Mouse (Mus musculus) T-helper 1 cell (primary cell): ENCODE measurements around the gene 9530077C05Rik.
"Not testable (repeated sequence)": the region's sequence is repeated elsewhere in the genome, so short reads cannot be mapped to it uniquely, and the experiment has no call there.

Experiments used
- in situ Hi-C: fragments of 300-600 bp; cut with MboI, MseI; formaldehyde crosslinking; loops from one replicate; pipeline ENCODE4 v1.15.1; 2025; ENCODE audit warnings: high pct_unique_total_duplicates

9530077C05Rik gene

GRCm38 (mm10) chr9:22411002-22411857 lies at the start of gene 9530077C05Rik:
9530077C05Rik (plus strand) TSS chr9:22411513.
- in situ Hi-C loops, result no loop called here

- in situ Hi-C loops, result no loop called here
Observed at GRCm38 (mm10) chr9:22366221-22366620, 45.1 kb upstream of the 9530077C05Rik start.

- in situ Hi-C loops, result no loop called here
Observed at GRCm38 (mm10) chr9:22366621-22367020, 44.7 kb upstream of the 9530077C05Rik start.

GRCm38 (mm10) chr9:22368030-22368429 lies 43.3 kb upstream of the 9530077C05Rik start:
- in situ Hi-C loops, result no loop called here

GRCm38 (mm10) chr9:22372760-22373159 lies 38.6 kb upstream of the 9530077C05Rik start:
- in situ Hi-C loops, result no loop called here

GRCm38 (mm10) chr9:22376086-22376485 lies 35.2 kb upstream of the 9530077C05Rik start:
- in situ Hi-C loops, result no loop called here

GRCm38 (mm10) chr9:22385890-22386289 lies 25.4 kb upstream of the 9530077C05Rik start:
- in situ Hi-C loops, result no loop called here

- in situ Hi-C loops, result no loop called here
Observed at GRCm38 (mm10) chr9:22387901-22388300, 23.4 kb upstream of the 9530077C05Rik start.

- in situ Hi-C loops, result no loop called here
Observed at GRCm38 (mm10) chr9:22388401-22388980, 22.8 kb upstream of the 9530077C05Rik start.

- in situ Hi-C loops, result no loop called here
Observed at GRCm38 (mm10) chr9:22389021-22389476, 22.3 kb upstream of the 9530077C05Rik start, which contains the start of gene Anln. Anln (minus strand) TSS chr9:22389188.

- in situ Hi-C loops, result no loop called here
Observed at GRCm38 (mm10) chr9:22389736-22390245, 21.5 kb upstream of the 9530077C05Rik start.

- in situ Hi-C loops, result no loop called here
Observed at GRCm38 (mm10) chr9:22390390-22390789, 20.9 kb upstream of the 9530077C05Rik start.

GRCm38 (mm10) chr9:22394725-22395124 lies 16.6 kb upstream of the 9530077C05Rik start:
- in situ Hi-C loops, result no loop called here

- in situ Hi-C loops, result no loop called here
Observed at GRCm38 (mm10) chr9:22399021-22399420, 12.3 kb upstream of the 9530077C05Rik start.

- in situ Hi-C loops, result no loop called here
Observed at GRCm38 (mm10) chr9:22402001-22402400, 9.3 kb upstream of the 9530077C05Rik start.

- in situ Hi-C loops, result no loop called here
Observed at GRCm38 (mm10) chr9:22402976-22403375, 8.3 kb upstream of the 9530077C05Rik start.

- in situ Hi-C loops, result not testable (repeated sequence)
Observed at GRCm38 (mm10) chr9:22403501-22403900, 7.8 kb upstream of the 9530077C05Rik start.

GRCm38 (mm10) chr9:22405414-22405813 lies 5.9 kb upstream of the 9530077C05Rik start:
- in situ Hi-C loops, result no loop called here

GRCm38 (mm10) chr9:22407633-22408032 lies 3.7 kb upstream of the 9530077C05Rik start:
- in situ Hi-C loops, result not testable (repeated sequence)

- in situ Hi-C loops, result not testable (repeated sequence)
Observed at GRCm38 (mm10) chr9:22408344-22408743, 3.0 kb upstream of the 9530077C05Rik start.

- in situ Hi-C loops, result no loop called here
Observed at GRCm38 (mm10) chr9:22409501-22409900, 1.8 kb upstream of the 9530077C05Rik start.

GRCm38 (mm10) chr9:22416187-22416586 lies 4.9 kb downstream of the 9530077C05Rik start:
- in situ Hi-C loops, result no loop called here

- in situ Hi-C loops, result no loop called here
Observed at GRCm38 (mm10) chr9:22417547-22417946, 6.2 kb downstream of the 9530077C05Rik start.
